Mouse (Mus musculus) liver, adult 2 months (tissue): ENCODE measurements at regions not wholly inside any gene's neighbourhood (a gene's known extent, or its start where the extent isn't known, plus 50 kb on each side); places are given as distances from the start of the nearest gene placed in this dataset.

Source experiments
- DNase-seq: peaks from one replicate; pipeline ENCODE4 v3.0.0-alpha.2; 2011; ENCODE audit warnings: low read depth, low spot score; ENCODE audit errors: extremely low read depth
- H3K27ac ChIP-seq: fragments of 200-500 bp; replicated peaks from 2 replicates; pipeline ENCODE4 v1.5.1; 2012; ENCODE audit warnings: low read depth, mild to moderate bottlenecking, control low read depth, inconsistent platforms, low read length; ENCODE audit not compliant: insufficient read depth
- H3K27me3 ChIP-seq: fragments of 200-500 bp; 2 replicates; pipeline ENCODE4 v1.6.1; 2012; ENCODE audit warnings: mild to moderate bottlenecking, moderate library complexity, low read length, inconsistent platforms; ENCODE audit not compliant: control insufficient read depth, insufficient read depth
- H3K36me3 ChIP-seq: fragments of 200-500 bp; 2 replicates; pipeline ENCODE4 v1.6.1; 2012; ENCODE audit warnings: low read length, inconsistent platforms; ENCODE audit not compliant: control insufficient read depth, insufficient read depth
- H3K4me1 ChIP-seq: fragments of 200-500 bp; 2 replicates; pipeline ENCODE4 v1.6.1; 2011; ENCODE audit warnings: low read length; ENCODE audit not compliant: control insufficient read depth, insufficient read depth
- H3K4me3 ChIP-seq: fragments of 200-500 bp; 2 replicates; pipeline ENCODE4 v1.5.1; 2011; ENCODE audit warnings: low read depth, mild to moderate bottlenecking, control low read depth, low read length, moderate library complexity; ENCODE audit not compliant: insufficient read depth
- H3K79me2 ChIP-seq: fragments of 200-500 bp; 2 replicates; pipeline ENCODE4 v1.6.1; 2012; ENCODE audit warnings: inconsistent platforms, mild to moderate bottlenecking, low read length, moderate library complexity; ENCODE audit not compliant: control insufficient read depth, insufficient read depth
- H3K9ac ChIP-seq: fragments of 200-500 bp; 2 replicates; pipeline ENCODE4 v1.6.1; 2012; ENCODE audit warnings: low read depth, mild to moderate bottlenecking, control low read depth, inconsistent platforms, low read length
- CTCF ChIP-seq: fragments of 200-500 bp; IDR thresholded peaks from 2 replicates; pipeline ENCODE4 v1.5.1; 2011; ENCODE audit warnings: low read depth, low read length, control low read depth
- POLR2A ChIP-seq: fragments of 200-500 bp; IDR thresholded peaks from 2 replicates; pipeline ENCODE4 v1.6.1; 2011; ENCODE audit warnings: low read length, control low read depth; ENCODE audit not compliant: insufficient read depth; ENCODE audit errors: extremely low read depth
- WGBS: fragments of 180-500 bp; shearing (Covaris S2); methylation state at CpG from one replicate; pipeline ENCODE4 v1.1.7; 2018; 5-methylcytosine and 5-hydroxymethylcytosine counted together

DNA sequence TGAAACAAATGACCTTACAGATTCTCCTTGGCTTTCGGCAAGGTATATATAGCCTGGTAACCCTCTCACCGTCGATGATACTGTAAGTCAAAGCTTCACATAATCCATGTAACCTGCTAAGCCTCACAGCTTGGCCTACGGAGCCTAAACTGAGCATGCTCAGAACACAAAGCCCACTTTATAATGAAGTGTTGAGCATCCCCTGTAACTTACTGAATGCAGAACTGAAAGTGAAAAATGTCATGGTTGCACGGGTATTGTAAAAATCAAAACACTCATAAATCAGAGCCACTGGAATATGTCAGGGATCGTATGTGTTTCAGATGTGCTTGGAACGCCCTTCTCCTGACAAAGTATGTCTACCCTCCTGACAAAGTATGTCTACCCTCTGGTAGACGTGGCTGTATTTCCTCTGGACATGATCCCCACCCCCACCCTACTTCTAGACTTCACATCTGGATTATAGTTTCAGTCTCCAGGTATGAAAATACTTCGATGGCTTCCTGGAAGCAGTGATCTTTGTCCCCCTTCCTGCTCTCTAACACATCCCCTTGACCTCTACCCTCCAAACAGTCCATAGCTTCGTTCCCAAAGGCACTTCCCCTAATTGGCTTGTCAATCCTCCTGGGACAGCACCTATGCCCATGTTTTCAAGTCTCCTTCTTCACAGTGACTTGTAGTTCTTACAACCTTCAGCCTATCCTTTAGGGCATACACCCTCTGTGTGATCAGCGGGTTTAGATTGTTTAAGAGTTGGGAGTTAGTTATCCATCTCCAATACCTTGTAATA lies 54.5 kb upstream of the Lta4h start:
- Histone ChIP-seq H3K36me3 (no peaks in the 10 kb centered on the region), H3K27ac (no peak overlapping the region), H3K4me3 (no peak overlapping the region), H3K27me3 (no peaks in the 10 kb centered on the region), H3K79me2 (no peaks in the 10 kb centered on the region), H3K4me1 (no peaks in the 10 kb centered on the region), H3K9ac (no peak overlapping the region)
- TF ChIP-seq CTCF (no peak), POLR2A (no peak)
- 80% methylated on average over 11 of the region's 11 CpGs for WGBS
- DNase-seq: no peak

DNA sequence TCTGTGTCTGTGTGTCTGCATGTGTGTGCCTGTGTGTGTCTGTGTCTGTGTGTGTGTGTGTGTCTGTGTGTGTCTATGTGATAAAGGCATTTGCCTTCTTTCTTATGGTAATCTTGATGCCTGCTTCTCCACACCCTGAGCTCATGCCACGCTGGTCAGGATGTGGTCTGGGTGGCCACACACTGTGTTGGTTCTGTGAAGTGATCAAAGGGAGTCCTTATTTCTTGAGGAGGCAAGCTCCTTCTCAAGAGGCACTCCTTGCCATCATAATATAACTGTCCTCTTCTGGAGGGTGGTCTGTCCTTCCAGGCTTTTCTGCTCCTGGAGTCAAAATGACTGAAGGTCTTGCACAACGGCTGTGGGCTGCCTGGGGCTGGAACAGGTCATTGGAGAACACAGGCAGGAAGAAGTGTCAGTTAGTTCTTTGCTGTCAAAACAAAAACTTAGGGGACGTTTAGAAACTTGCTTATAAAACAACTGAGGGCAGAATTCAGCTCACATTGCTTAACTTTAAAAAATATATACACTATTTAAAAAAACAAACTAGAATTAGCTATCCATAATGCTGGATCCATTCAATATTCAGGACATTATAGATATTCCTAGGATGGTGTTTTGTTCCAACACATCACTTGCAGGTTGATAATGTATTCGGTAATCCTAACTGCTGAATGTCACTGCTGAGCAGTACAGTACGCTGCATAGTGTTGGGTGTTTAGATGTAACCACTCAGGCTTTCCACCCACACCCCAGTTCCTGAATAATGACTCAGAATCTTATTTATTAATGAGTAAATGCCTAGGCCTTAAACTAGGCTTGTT lies 50.3 kb upstream of the Lta4h start:
- DNase-seq: no peak
- WGBS: 66% methylated on average over 5 of the region's 5 CpGs

More for the DNA sequence above, 50.3 kb upstream of the Lta4h start:
- Histone ChIP-seq H3K79me2 (no peaks in the 10 kb centered on the region), H3K9ac (no peak overlapping the region), H3K36me3 (no peaks in the 10 kb centered on the region), H3K4me3 (no peak overlapping the region), H3K27ac (no peak overlapping the region), H3K27me3 (no peaks in the 10 kb centered on the region), H3K4me1 (no peaks in the 10 kb centered on the region)
- TF ChIP-seq POLR2A (no peak), CTCF (no peak)
